In the genomic region with DNA sequence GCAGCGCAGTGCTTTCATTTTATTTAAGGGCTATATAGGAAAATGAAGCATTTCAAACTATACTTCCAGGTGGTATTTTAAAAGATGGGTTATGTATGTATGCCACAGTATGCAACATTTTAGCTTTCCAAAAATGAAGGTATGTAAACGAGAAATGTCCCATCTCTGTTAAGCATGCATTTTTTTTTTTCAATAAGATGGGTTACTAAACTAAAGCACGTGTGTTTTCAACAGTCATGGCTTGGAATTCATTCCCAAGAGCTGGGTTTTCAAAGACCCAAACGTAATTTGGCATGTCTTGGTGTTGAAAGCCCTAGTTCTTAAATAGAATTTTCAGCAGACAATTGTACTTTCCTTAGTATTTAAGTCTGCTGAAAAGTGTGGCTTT, we compare ENCODE assay signal across 8 mouse cellular contexts. TPM values are rescaled to one million over a fixed set of nuclear protein-coding genes. Genes with fewer than 3 reads are reported as not detected.
DNase-seq lines count a peak whose midpoint lies in the region; ATAC-seq and TF ChIP-seq lines count a peak whose summit lies in the region.

No protein-coding gene starts in this region.

- no peaks in the 10 kb centered on the region for H3K27me3 ChIP-seq in erythroblast, embryonic 14.5 days (ENCODE audit: control insufficient read depth)
- H3K27me3 ChIP-seq in thymus, adult 2 months (ENCODE audit: control insufficient read depth, insufficient read depth, low read length) = no peaks in the 10 kb centered on the region
- H3K27me3 ChIP-seq in limb, embryonic 15.5 days = no peaks in the 10 kb centered on the region

- H3K27ac ChIP-seq in thymus, adult 2 months (ENCODE audit: control insufficient read depth, insufficient read depth, low read length) = peak overlapping the region; percentile 88
- peak overlapping the region; percentile 99 for H3K27ac ChIP-seq in limb, embryonic 15.5 days

- H3K9ac ChIP-seq in limb, embryonic 15.5 days = peak overlapping the region; percentile 66; the same call in 1 of the 2 replicates

- TF ChIP-seq POLR2A in thymus, adult 2 months (IDR thresholded peaks at IDR 0.05; ENCODE audit: control insufficient read depth, extremely low read depth, insufficient read depth, low read length, poor library complexity) = no peak

- H3K4me2 ChIP-seq in limb, embryonic 15.5 days = peak overlapping the region; percentile 40

- no peaks in the 10 kb centered on the region for H3K9me3 ChIP-seq in erythroblast, embryonic 14.5 days (ENCODE audit: control insufficient read depth, low read length)
- no peaks in the 10 kb centered on the region for H3K9me3 ChIP-seq in limb, embryonic 15.5 days

- ATAC-seq in erythroblast, adult 5-6 weeks (replicated peaks; ENCODE audit: low FRiP score, poor library complexity, severe bottlenecking) = no peak
- ATAC-seq in limb, embryonic 15.5 days (ENCODE audit: insufficient number of reproducible peaks, low FRiP score, low TSS enrichment, low read depth) = no peak

- WGBS in thymus, adult 2 months = 5% methylated on average over 4 of the region's 4 CpGs
- WGBS in limb, embryonic 15.5 days = 4% methylated on average over 4 of the region's 4 CpGs

- TF ChIP-seq CTCF in thymus, adult 2 months (IDR thresholded peaks at IDR 0.05; ENCODE audit: borderline replicate concordance, control insufficient read depth, extremely low read depth, insufficient read depth, low read length, poor library complexity) = no peak

- peak overlapping the region; percentile 100 for H3K4me3 ChIP-seq in erythroblast, embryonic 14.5 days (replicated peaks)
- H3K4me3 ChIP-seq in thymus, adult 2 months (ENCODE audit: control insufficient read depth, insufficient read depth, low read length) = peak overlapping the region; percentile 89; the same call in 1 of the 2 replicates
- peak overlapping the region; percentile 85 for H3K4me3 ChIP-seq in limb, embryonic 15.5 days

- H3K4me1 ChIP-seq in erythroblast, embryonic 14.5 days (ENCODE audit: control insufficient read depth) = peaks cover 55% of the 10 kb centered on the region
- H3K4me1 ChIP-seq in thymus, adult 2 months (replicated peaks; ENCODE audit: control insufficient read depth, insufficient read depth, low read length) = peaks cover 3% of the 10 kb centered on the region
- H3K4me1 ChIP-seq in limb, embryonic 15.5 days = peaks cover 20% of the 10 kb centered on the region

- DNase-seq in thymus, adult 2 months = no peak
- no peak for DNase-seq in thymus, adult 18-20 months
- DNase-seq in frontal cortex, postnatal 25 days (ENCODE audit: low spot score in 2 of 2) = no peak
- no peak for DNase-seq in ovary, postnatal 14 days (ENCODE audit: low spot score)
- DNase-seq in spleen, postnatal 4 days (ENCODE audit: low spot score in 2 of 2) = no peak

- H3K36me3 ChIP-seq in erythroblast, embryonic 14.5 days (ENCODE audit: control insufficient read depth) = peaks cover 47% of the 10 kb centered on the region
- peaks cover 28% of the 10 kb centered on the region for H3K36me3 ChIP-seq in thymus, adult 2 months (ENCODE audit: control insufficient read depth, insufficient read depth, low read length)
- H3K36me3 ChIP-seq in limb, embryonic 15.5 days = peaks cover 25% of the 10 kb centered on the region

RNA-seq across cellular contexts. Expression of gene Eif4g2, which starts 0.9 kb away (rescaled TPM):
- 36.1 and 50.3 TPM in 2 replicates for polyA plus RNA-seq in erythroblast, embryonic 14.5 days (2012)
- 361 and 474 TPM in 2 replicates for total RNA-seq in erythroblast, adult 5-6 weeks (2015; ENCODE audit: low replicate concordance)
- 338 and 576 TPM in 2 replicates for total RNA-seq in erythroblast, adult 5-6 weeks (2017; ENCODE audit: low replicate concordance)
- 128 and 152 TPM in 2 replicates for polyA plus RNA-seq in thymus, adult 2 months (2012; rRNA removed)
- polyA plus RNA-seq in limb, embryonic 15.5 days (2015; fragmentation: Nextera tagmentation; extraction: Ambion mirVana) = 697 and 725 TPM in 2 replicates

RNA-seq across cellular contexts. Expression of gene Ctr9, which starts 55.0 kb away (rescaled TPM):
- 0.73 and 0.95 TPM in 2 replicates for polyA plus RNA-seq in erythroblast, embryonic 14.5 days (2012)
- total RNA-seq in erythroblast, adult 5-6 weeks (2015; ENCODE audit: low replicate concordance) = 12.7 and 17.8 TPM in 2 replicates
- total RNA-seq in erythroblast, adult 5-6 weeks (2017; ENCODE audit: low replicate concordance) = 18.9 and 33.3 TPM in 2 replicates
- 16.2 and 16.7 TPM in 2 replicates for polyA plus RNA-seq in thymus, adult 2 months (2012; rRNA removed)
- 62.1 and 62.7 TPM in 2 replicates for polyA plus RNA-seq in limb, embryonic 15.5 days (2015; fragmentation: Nextera tagmentation; extraction: Ambion mirVana)
